Mouse (Mus musculus) testis, adult 2 months (tissue): ENCODE measurements around the gene Mex3a. TPM values are rescaled to one million over a fixed set of nuclear protein-coding genes. Genes with fewer than 3 reads are reported as not detected.

Source experiments
- H3K27ac ChIP-seq: fragments of 200-500 bp; 2 replicates; pipeline ENCODE4 v1.5.1; 2012; ENCODE audit warnings: low read depth, low read length; ENCODE audit not compliant: control insufficient read depth, insufficient read depth
- H3K27me3 ChIP-seq: fragments of 200-500 bp; 2 replicates; pipeline ENCODE4 v1.6.1; 2012; ENCODE audit warnings: mild to moderate bottlenecking, low read length, moderate library complexity; ENCODE audit not compliant: control insufficient read depth, insufficient read depth
- H3K36me3 ChIP-seq: fragments of 200-500 bp; 2 replicates; pipeline ENCODE4 v1.6.1; 2012; ENCODE audit warnings: mild to moderate bottlenecking, low read length; ENCODE audit not compliant: control insufficient read depth, insufficient read depth
- H3K4me1 ChIP-seq: fragments of 200-500 bp; 2 replicates; pipeline ENCODE4 v1.6.1; 2012; ENCODE audit warnings: low read length; ENCODE audit not compliant: control insufficient read depth, insufficient read depth
- H3K4me3 ChIP-seq: fragments of 200-500 bp; 2 replicates; pipeline ENCODE4 v1.5.1; 2012; ENCODE audit warnings: low read depth, mild to moderate bottlenecking, low read length, moderate library complexity, mixed read lengths; ENCODE audit not compliant: control insufficient read depth
- CTCF ChIP-seq: fragments of 200-500 bp; IDR thresholded peaks from 2 replicates; pipeline ENCODE4 v1.5.1; 2012; ENCODE audit warnings: low read depth, mild to moderate bottlenecking, inconsistent platforms, low read length, moderate library complexity; ENCODE audit not compliant: control insufficient read depth, insufficient read depth, insufficient replicate concordance
- POLR2A ChIP-seq: fragments of 200-500 bp; IDR thresholded peaks from 2 replicates; pipeline ENCODE4 v1.6.1; 2012; ENCODE audit warnings: low read depth, mild to moderate bottlenecking, inconsistent platforms, low read length, moderate library complexity; ENCODE audit not compliant: control insufficient read depth
- polyA plus RNA-seq: library from polyadenylated mRNA; depleted of rRNA; stranded (reverse); fragments of >200 nt; gene quantifications from 2 replicates; pipeline ENCODE4 v1.2.3, GENCODE M21; 2012

Gene Mex3a
- polyA plus RNA-seq, 1 experiment, result 1.4 TPM

DNA sequence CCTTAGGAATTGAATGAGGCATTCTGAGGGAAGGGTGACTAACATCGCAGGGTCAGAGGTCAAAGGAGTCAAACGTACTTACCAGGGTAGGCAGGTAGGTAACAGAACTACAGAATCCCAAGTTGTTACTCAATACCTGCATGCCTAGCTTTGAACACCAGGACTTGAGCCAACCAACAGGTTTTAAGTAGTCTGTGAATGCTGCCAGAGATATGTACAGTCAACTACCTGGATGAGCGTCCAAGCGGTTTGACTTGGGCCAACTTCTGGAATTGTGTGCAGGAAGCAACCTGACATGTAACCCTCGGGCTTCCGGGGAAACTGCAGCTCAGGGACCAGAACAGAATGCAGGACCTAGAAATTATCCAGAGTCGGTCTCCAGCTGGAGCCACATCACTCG, 9.2 kb upstream of the Mex3a start:
- peaks cover 6% of the 10 kb centered on the region for H3K4me1 ChIP-seq
- no peaks in the 10 kb centered on the region for H3K27me3 ChIP-seq
- no peak overlapping the region for H3K27ac ChIP-seq
- TF ChIP-seq POLR2A (no peak), CTCF (no peak)
- H3K36me3 ChIP-seq, result no peaks in the 10 kb centered on the region
- H3K4me3 ChIP-seq, result no peak overlapping the region

DNA sequence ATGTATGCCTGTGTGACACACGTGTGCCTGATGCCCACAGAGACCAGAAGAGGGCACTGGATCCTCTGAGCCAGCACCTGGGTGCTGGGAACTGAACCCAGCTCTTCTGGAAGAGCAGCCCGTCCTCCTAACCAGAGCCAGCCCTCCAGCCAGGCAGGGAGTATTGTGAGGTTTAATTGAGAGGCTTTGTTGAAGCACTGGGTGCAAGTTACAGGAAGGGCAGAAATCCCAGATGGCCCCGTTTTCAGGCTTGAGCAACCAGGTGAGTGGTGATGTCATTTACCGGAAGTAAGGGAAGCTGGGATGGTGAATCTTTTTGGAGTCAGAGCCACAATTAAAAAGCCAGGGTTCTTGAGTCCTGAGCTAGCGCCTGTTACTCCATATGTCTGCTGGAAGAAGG, 7.2 kb upstream of the Mex3a start:
- Histone ChIP-seq H3K4me3 (no peak overlapping the region), H3K4me1 (peaks cover 6% of the 10 kb centered on the region), H3K27me3 (no peaks in the 10 kb centered on the region), H3K36me3 (no peaks in the 10 kb centered on the region), H3K27ac (no peak overlapping the region)
- TF ChIP-seq CTCF (no peak), POLR2A (no peak)

DNA sequence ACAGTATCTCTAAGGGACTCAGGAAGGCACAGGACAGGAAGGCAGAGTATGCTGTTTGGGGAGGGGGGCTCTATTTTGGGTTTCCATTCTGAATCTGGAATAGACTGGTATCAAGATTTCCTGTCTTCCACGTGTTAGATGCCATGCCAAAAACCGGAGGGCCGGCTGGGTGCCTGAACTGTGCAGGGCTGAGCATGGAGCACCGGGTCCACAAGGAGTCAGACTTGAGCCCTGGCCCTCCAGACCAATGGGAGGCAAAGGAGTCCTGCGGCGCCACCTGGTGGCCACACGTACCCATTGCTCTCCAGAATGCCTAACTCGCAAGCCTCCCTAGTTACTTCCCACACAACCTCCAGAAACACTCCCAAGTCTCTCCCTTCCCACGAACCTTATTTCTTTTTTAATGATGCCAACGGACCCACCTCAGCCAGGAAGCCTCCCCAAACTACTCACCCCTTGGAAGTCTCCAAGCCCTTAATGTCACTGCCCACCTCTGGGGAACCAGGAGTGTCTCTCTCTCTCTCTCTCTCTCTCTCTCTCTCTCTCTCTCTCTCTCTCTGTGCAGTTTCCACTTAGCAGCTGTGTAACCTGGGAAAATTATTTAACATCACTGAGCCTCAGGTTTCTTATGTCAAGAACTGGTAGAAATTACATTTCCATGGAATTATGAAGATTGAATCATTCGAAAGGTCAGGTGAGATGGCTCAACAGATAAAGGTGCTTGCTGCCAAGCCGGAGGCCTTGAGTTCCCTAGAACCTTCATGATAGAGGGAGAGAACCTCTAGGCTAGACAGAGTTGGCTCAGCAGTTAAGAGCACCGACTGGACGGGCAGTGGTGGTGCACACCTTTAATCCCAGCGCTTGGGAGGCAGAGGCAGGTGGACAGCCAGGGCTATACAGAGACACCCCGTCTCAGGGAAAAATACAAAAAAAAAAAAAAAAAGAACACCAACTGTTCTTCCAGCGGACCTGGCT, 5.8 kb upstream of the Mex3a start:
- H3K27me3 ChIP-seq, result no peaks in the 10 kb centered on the region
- no peaks in the 10 kb centered on the region for H3K36me3 ChIP-seq
- H3K27ac ChIP-seq, result no peak overlapping the region
- TF ChIP-seq POLR2A, result no peak
- TF ChIP-seq CTCF, result peak; percentile 98
- H3K4me3 ChIP-seq, result no peak overlapping the region
- peaks cover 14% of the 10 kb centered on the region for H3K4me1 ChIP-seq

DNA sequence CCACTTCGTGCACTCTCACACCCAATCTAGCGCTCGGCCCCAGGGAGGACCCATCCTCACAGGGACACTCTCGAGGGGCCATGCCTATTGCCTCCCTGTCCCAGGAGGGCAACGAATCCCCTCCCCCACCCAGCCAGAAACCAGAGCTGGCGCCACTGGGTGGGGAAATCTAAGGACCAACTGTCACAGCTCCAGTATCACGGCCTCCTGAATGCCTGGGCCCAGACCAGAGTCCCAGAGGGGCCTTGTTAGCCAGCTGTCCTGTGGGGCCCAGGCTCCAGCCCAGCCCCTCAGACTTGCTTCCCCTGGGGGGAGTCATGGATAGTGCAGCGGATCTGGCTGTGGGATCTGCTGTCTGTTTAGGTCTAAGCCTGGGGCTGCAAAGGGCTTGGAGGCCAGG, 4.6 kb upstream of the Mex3a start:
- H3K27ac ChIP-seq, result no peak overlapping the region
- no peaks in the 10 kb centered on the region; the same call in 1 of the 2 replicates for H3K27me3 ChIP-seq
- no peak overlapping the region for H3K4me3 ChIP-seq
- no peak for TF ChIP-seq POLR2A
- no peak for TF ChIP-seq CTCF
- H3K36me3 ChIP-seq, result no peaks in the 10 kb centered on the region
- H3K4me1 ChIP-seq, result peaks cover 14% of the 10 kb centered on the region

DNA sequence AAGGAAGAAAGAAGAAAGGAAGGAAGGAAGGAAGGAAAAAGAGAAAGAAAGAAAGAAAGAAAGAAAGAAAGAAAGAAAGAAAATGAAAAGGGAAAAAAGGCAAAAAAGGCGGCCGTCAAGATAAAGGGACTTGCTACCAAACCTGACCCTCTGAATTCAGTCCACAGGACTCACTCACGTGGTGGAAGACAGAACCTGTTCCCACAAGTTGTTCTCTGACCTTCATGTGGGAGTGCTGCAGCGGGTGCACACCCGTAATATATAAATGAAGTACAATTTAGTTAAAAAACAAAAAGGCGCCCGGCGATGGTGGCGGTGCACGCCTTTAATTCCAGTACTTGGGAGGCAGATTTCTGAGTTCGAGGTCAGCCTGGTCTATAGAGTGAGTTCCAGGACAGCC, 3.5 kb upstream of the Mex3a start:
- no peaks in the 10 kb centered on the region; the same call in 1 of the 2 replicates for H3K27me3 ChIP-seq
- H3K27ac ChIP-seq, result no peak overlapping the region
- no peak overlapping the region for H3K4me3 ChIP-seq
- no peaks in the 10 kb centered on the region for H3K36me3 ChIP-seq
- TF ChIP-seq CTCF (no peak), POLR2A (no peak)
- peaks cover 23% of the 10 kb centered on the region for H3K4me1 ChIP-seq

DNA sequence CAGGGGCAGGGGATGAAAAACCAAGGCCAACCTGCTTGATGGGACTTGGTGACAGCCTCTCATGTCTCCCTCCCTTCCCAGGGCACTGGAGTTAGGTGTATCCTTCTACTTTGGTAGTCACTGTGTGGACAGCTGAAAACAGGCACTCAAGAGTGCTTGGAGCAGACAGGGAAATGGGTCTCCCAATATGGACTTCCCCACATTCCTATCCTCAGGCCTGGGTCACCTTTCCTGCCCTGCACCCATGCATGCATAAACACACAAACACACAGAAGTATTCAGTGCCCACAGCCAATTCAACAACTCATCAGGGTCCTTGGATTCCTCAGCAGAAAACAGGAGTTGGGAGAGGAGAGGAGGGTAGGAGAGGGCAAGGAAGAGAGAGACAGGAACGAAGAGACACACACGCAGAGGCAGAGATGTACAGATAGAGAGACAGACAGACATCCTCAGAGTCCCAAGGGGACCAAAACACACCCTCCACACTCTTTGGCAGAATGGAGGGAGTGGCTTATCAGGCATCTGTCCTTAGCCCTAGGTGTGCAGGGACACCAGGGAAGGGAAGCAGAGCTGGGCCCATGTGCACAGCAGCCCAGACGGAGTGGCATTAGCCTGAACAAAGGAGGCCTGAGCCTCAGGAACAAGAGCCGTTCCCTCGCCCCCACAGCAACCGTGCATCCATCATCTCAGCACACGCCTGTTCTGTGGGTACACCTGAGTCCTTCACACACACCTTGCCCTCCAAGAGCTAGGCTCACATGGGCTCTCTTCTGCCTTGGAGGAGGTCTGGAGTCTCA, 2.8 kb upstream of the Mex3a start:
- no peak overlapping the region for H3K4me3 ChIP-seq
- H3K4me1 ChIP-seq, result peaks cover 23% of the 10 kb centered on the region
- TF ChIP-seq CTCF, result no peak
- TF ChIP-seq POLR2A, result no peak
- H3K27me3 ChIP-seq, result no peaks in the 10 kb centered on the region; the same call in 1 of the 2 replicates
- H3K27ac ChIP-seq, result no peak overlapping the region
- H3K36me3 ChIP-seq, result no peaks in the 10 kb centered on the region
